Mouse (Mus musculus) adrenal gland, adult (tissue): ENCODE data around the gene Elane.

Source experiments
- DNase-seq, 2 experiments: peaks; one replicate each; pipeline ENCODE4 v3.0.0; 2022 to 2023; ENCODE audit warnings: low spot score in 1 of 2; ENCODE audit not compliant: inconsistent age in 2 of 2

The Elane gene

GRCm38 (mm10) chr10:79928030-79928694 lies 42.1 kb downstream of the Elane start:
- DNase-seq = peak in 1 of 2 experiments; percentile 90

DNA sequence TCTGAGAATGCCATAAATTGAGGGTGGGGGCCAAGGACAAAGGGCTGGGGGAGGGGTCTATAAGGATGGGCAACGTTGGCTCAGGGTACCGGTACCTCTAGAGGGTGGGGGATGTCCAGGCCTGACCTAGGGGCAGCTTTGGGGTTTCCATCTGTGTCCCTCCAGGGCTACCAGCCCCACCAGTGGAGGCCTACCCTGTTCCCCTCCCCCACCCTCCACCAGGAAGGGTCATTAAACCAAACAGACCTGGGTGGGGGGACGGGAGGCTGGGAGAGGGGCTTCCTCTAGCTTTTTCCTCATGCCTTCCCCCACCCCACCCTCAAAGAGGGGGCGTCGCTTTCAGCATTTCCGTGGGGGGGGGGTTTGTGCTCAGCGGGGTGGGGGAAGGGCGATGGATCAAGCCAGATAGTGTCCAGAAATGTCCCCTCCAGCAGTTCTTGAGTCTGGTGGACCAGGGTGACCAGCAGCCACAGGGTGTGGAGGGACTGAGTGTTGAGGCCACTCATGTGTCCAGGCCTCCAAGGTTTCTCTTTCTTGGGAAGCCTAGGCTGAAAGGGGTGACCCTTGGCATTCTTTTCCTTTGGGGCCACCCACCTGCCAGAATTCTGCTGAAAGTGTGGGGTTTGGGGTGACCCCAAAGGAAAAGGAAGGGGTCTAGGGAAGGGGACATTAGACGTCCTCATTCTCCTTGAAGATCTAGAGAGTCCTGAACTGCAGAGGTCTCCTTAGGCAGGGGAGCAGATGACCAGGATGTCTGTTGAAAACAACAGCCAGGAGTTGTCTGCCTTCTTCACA lies 43.1 kb downstream of the Elane start:
- peak in 1 of 2 experiments; percentile 56 for DNase-seq

DNA sequence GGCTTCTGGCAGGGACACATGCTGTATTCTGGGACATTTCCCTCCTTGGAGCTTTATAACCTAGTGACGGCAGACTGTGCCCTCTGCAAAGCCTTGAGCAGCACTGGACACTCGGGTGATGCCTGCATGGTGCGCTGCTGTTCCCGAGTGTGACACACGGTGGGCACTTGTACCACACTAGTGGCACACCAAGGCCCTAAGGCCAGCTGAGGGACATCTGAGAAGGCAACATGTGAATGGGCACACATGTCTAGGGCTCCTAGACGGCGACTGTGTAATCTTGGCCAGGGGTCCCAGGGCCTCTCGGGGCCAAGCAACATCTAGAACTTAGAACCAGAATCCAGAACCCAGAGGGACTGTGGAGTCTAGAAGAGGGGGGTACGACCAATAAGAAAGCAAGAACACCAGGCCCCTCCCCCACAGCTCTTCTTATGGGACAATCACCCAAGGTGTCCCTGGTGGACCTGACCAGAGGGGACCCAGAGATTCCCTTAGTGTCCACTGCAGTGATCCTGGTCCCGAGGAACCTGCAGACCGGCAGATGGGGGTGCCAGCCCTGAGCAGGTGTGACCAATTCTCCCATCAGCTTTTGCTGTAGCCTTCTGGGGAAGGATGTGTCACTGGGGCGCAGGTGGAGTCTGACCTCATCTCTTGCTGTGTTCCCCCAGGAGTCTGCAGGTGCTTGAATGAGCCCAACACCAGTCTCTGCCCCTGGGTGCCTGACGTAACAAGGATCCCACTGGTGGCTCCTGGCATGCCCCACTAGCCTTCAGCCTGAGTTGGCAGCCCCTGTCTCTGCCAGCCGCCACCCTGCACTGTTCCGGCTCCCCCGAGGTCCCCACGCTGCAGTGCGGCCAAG lies 44.1 kb downstream of the Elane start:
- DNase-seq = no peak

GRCm38 (mm10) chr10:79930826-79931186 lies 44.8 kb downstream of the Elane start:
- no peak for DNase-seq

GRCm38 (mm10) chr10:79931797-79932196 lies 45.8 kb downstream of the Elane start:
- no peak for DNase-seq

GRCm38 (mm10) chr10:79932736-79933135 lies 46.7 kb downstream of the Elane start:
- DNase-seq = peak in 1 of 2 experiments; percentile 59

- no peak for DNase-seq
Observed at GRCm38 (mm10) chr10:79933145-79933679, 47.2 kb downstream of the Elane start.

DNA sequence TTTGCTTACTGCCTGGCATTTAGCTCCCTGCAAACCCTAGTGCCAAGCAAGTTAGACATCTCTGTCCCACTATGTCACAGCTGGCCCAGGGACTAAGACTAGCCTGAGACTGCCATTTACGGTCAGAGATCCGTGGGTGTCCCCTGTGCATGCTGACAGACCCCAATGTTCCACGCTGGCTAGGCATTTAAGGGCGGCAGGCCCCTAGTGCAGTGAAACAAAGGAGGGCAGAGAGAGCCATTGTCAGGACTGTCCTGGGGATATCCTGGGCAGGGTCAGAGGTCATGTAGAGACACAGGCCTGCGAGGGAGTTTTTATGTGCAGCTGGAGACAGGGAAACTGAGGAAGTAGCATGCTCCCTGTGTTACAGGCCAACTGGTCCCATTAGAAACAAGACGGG lies 47.8 kb downstream of the Elane start:
- no peak for DNase-seq

- DNase-seq = peak; percentile 77 to 89
Observed at GRCm38 (mm10) chr10:79934272-79934721, 48.2 kb downstream of the Elane start.

- DNase-seq = no peak
Observed at GRCm38 (mm10) chr10:79934794-79935569, 48.9 kb downstream of the Elane start.

GRCm38 (mm10) chr10:79936284-79936910 lies 50.4 kb downstream of the Elane start:
- DNase-seq = peak in 1 of 2 experiments; percentile 66

GRCm38 (mm10) chr10:79936911-79937441 lies 50.9 kb downstream of the Elane start:
- DNase-seq = peak; percentile 91 to 97
